Mouse (Mus musculus) common myeloid progenitor, adult 5-6 weeks (primary cell): Measurements from ENCODE around the gene Syt15. TPM values are rescaled to one million over a fixed set of nuclear protein-coding genes. Genes with fewer than 3 reads are reported as not detected.

Source experiments
- ATAC-seq: replicated peaks from 2 replicates; pipeline ENCODE4 v1.8.0; 2016; ENCODE audit warnings: low read depth, mild to moderate bottlenecking, moderate TSS enrichment, inconsistent platforms; ENCODE audit not compliant: poor library complexity, severe bottlenecking
- total RNA-seq: library from RNA; stranded (forward); fragments of 200-1000, 187-1606 nt; gene quantifications from 2 replicates; pipeline ENCODE4 v1.2.3, GENCODE M21; 2017

Gene Syt15
- not detected in 2 replicates for total RNA-seq

DNA sequence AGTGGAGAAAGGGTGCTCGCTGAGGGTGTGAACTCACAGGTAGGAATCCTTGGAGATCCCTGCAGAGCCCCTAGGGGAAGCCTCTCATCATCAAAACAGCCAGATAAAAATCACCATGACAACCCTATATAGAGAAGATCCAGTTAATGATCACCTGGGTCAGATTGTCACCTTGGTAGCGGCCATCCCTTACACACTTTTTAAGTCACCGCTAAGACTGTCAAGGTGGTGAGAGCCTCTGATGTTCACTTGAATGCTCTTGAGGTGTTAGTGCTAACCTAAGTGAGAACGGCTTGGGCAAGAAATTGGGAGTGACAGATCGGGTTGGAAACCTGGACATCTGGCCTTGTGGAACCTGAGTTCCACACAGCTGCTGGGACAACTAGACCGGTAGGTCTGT is at the start of gene Syt15:
Gene Syt15 (plus strand): TSS at position 301 of the 400 bp plus-strand sequence.
- no peak for ATAC-seq

DNA sequence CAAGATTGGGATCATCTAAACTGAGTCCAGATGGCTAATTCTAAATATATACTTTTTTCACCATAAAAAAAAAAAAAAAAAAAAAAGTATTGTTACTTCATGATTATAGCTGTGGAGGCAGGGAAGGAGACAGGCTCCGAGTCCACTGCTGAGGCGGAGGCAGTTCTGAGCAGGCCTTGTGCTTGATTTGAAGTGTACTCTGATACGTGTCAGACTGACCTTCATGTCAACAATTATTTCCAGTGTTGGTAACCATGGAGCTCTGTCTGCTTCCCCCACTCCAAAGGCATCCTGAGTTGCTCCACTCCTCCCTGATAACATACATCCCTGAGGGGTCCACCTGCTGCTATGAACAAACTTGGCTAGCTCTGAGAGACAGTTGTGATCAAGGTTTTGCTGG is 48.3 kb upstream of the Syt15 start:
- ATAC-seq: no peak

DNA sequence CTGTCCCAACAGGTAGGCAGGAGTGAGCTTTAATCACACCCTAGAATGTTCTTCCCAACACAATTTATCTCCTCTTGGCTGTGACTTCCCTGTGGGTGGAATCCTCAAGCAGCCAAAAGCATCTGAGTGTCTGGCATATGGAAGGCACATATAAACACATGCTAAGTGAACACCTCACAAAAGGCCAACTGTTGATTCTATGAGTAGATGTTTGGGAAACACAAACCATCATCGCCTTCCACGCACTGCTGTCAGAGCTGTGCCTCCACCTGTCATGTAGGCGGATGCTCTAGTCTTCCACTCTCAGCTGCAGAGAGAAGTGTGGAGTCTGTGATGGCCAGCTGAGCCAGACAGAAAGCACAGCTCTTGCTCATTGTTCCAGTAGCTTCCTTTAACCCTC is 40.0 kb upstream of the Syt15 start:
- no peak for ATAC-seq

DNA sequence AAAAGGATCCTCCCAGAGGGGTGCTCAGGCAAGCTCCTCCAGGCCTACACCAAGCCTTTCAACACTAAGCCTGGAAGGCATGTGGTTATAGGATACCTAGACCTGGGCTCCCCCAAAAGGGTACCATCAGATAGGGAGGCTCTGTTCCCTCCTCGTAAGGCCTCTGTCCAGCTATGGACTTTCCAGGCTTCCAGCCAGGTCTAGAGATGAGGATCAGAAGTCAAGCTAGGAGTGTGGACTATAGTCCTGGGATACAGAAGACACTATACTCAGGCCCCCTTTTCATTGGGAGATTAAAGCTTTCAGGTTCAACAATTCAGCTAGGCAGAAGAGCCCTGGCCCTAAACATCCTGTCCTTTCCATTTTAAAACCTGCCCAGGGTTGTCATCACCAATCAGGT is 36.3 kb upstream of the Syt15 start:
- ATAC-seq: no peak

DNA sequence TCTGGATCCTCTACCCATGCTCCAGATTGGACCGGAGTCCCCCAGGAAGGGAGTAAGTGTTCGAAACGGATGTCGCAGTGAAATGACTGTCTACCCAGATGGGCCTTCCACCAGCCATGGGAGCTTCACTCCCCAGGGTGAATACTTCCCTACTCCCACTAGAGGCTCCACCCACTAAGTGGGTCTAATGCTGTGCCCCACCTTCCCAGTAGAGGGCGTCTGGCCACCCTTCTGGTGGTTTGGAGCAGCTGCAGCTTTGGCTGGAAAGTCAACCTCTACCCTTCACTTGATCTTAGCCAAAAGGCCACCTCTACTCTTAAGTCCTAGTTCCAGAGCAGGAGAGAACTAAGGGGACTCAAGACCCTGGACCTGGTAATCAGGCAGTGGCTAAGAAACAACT is 30.8 kb upstream of the Syt15 start:
- ATAC-seq: peak; percentile 96

DNA sequence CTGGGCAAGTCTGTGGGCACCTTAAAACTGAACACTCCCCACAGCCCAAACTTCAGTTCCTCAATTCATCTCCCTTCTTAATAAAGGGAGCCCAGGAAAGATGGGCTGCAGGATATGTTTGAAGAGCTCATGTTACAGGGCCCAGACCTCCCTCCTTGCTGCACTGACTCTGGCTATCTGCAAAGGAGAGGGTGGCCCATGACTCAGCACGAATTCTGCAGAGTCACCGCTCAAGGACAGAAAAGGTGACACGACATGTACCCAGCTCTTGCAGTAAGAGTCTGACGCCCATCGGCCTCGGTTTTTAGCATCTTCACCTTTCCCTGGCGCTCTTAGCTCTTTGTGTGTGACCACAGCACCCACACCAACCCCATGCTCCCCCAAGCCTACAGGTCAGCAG is 29.0 kb upstream of the Syt15 start:
- ATAC-seq: 0 out of 2 replicates have a peak, but pooled peaks have one; percentile 26

DNA sequence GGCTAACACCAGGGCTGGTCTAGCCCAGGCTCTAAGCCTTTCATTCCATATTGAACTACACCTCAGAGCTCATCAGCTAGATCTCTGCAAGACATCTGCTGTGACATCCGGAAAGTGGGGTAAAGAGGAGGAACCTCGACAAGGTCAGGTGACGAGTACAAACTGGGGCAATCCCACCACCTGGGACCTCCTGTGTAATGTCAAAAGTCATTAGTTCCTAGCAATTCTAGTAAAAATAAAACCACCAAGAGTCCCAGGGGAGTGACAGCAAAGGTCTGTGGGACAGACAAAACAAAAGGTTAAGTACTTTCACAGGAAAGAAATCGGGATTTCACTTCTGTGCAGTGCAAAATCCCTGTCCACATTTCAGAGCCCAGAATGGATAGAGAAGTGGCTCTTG is 25.5 kb upstream of the Syt15 start:
- ATAC-seq: no peak

DNA sequence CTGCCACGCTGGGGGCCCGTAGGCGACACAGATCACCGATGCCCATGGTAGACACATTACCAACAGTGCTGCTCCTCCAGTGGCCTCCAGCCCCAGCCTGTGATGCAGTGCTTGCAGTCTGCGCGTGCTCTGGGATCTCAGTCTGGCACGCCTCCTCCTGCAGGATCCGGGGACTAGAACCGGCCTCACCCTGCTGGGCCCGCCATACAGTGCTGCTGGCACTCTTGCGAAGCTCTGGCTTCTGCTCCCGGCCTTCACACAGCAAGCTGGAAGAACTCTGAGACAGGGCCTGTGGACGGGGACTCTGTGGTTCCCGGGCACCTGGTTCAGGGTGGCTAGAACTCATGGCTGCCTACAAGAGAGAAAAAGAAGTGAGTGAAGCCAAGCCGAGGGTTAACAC is 23.9 kb upstream of the Syt15 start:
- ATAC-seq: no peak

DNA sequence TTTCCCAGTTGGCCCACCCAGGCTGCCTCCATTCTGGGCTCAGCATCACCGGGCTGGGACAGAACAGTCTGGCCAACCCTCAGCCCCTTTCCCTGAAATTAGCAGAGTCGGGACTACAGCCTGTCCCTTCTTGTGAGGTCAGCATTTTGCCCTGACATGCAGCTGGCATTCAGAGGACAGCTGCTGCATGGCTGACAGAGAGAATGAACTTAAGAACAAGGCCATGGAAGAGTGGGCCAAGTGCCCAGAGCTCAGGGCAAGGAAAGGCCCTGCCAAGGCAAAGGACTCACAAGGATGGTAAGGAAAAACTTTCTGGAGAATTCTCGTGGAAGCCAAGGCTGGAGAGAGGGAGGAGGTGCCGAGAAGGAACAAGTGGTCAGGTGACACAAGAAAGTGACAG is 22.7 kb upstream of the Syt15 start:
- no peak for ATAC-seq

DNA sequence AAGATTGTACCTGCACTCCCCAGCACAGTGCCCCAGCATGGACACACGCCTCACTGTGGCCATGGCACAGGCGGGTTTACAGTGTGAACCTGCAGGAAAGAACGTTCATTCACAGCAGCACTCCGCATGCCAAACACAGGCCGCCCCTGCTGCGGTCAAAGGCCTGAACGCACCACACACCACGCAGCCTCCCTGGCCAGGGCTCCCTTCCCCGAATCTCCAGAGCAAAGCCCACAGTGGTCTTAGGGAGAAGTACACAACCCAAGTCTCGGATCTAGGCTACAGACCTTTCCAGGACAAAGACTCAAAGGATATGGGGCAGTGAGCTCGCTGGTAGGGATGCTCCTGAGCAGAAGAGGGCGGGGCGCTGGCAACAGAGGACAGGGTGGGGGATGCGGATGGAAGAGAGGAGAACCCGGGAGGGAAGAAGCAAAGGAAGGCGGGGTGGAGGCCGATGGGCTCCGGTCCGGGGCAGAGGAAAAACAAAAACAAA is 18.6 kb upstream of the Syt15 start:
- peak; percentile 20 for ATAC-seq

DNA sequence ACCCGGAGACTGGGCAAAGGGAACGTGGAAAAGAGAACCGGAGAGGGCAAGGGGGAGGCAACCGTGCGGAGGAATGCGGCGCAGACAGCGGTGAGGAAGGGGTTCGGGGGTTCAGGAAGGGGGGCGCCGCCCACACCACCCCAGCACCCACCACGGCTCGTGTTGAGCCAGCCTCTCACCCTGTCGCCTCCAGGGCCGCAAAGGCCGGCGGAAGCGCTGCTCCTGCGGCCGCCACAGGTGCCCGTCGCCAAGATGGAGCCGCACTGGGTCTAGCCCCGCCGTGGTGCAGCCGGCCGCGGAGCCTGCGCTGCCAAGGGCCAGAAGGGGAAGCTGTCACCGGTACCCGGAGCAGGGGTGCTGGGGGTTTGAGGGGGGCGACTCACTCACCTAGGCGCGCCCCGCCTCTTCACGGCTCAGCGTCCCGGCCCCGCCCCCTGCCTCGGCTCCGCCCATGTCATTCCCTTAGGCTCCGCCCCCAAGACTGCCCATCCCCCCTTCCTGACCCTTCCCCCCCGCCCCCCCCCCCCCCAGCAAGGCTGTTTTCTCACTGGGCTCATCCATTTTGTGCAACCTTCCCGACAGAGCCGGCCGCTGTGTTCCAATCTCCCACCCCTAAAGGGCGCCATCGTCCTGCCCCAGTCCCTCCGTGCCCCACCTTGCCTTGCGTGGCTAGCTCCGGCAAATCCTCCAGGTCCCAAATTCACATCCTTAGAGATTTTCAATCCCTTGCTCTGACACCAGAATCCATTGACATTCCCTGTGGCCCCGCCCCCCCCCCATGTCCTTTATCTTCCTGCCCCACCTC is 18.0 kb upstream of the Syt15 start, which contains the start of gene Gprin2:
Gene Gprin2 (minus strand): TSS at position 423 of the 805 bp plus-strand sequence.
- ATAC-seq: peak; percentile 76

DNA sequence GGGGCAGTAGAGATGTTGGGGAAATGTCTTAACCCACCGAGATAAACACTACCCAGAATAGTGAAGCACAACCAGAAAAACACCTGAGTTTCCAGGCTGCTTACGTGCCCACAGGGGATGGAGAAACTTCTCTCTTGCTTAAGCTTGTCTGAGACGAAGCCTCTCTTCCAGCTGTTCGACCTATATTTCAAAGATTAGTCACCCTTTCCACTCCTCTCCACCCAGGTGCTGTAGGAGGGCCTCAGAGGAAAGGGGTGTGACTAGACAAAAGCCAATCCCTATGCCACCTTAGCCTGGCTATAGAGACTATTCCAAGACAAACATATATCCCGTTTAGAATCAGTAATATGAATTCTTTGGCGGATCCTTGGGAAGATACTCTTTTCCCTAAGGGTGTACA is 11.4 kb upstream of the Syt15 start:
- ATAC-seq: no peak

DNA sequence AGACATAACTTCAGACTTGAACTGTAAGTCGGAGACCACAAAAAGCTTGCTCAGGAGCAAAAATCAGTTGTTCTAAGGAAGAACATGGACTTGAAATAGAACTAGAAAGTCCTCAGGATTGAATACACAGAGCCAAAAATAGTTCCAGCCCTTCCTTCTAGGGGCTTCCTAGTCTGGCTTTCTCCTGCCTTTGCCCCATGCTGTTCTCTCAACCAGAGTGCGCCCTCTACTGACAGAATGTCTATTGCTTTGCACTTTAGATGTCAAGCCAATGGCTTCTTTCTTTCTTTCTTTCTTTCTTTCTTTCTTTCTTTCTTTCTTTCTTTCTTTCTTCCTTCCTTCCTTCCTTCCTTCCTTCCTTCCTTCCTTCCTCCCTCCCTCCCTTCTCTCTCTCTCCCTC is 10.7 kb upstream of the Syt15 start:
- peak; percentile 54; the same call in 1 of the 2 replicates for ATAC-seq

DNA sequence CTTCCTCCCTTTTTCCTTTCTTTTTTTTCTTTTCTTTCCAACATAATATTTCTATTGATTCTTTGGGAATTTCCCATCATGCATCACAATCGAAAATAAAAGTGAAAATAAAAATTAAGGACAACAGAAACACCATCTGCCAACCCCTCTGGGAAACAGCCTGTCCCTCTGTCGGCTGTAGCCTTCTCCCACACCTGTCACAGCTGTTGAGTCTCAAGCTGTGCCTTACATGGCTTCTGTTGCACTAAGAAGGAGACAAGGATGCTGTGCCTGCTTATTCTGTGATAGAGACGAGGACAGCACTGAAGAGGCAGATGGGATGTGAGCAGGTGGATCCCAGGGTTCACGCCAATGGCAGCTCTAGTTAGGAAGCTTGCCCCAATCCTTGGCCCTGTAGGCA is 10.3 kb upstream of the Syt15 start:
- no peak for ATAC-seq

DNA sequence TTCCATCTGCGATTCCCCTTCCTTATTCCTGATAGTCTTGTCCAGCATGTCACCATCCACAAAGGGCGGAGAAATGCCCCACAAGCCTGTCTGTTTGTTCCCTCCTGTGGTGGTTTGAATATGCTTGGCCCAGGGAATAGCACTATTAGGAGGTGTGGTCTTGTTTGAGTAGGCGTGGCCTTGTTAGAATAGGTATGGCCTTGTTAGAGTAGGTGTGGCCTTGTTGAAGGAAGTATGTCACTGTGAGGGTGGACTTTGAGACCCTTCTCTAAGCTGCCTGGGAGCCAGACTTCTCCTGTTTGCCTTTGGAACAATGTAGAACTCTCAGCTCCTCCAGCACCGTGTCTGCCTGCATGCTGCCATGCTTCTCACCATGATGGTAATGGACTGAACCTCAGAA is 9.5 kb upstream of the Syt15 start:
- no peak for ATAC-seq

DNA sequence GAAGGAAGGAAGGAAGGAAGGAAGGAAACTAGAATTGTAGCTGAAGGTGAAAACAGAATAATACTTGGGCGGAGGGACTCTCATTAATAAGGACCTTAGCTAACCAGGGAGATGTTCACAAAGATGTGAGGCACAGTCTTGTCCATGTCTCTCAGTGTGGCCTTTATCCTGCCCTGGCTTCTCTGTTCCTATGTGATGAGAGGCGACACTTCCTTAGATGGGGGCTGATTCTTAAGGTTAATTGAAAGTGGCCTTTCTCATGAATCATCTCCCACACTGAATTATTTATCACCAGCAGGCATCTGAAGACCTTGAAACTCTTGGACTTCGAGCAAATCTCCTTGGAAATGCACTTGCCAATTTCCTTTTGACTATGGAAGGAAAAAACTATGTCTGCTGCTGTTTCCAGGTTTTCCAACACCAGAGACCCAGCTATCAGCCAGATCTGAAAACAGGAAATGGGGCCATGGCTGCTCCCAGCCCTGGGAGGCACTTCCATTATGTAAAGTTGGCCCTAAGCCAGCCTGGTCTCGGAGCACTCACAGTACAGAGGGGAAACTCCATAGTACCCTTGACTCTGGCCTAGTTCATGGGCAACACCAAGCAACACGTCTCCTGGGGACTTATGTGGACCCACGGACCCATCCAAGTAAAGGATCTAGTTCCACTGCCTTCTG is 3.8 kb upstream of the Syt15 start:
- no peak for ATAC-seq

DNA sequence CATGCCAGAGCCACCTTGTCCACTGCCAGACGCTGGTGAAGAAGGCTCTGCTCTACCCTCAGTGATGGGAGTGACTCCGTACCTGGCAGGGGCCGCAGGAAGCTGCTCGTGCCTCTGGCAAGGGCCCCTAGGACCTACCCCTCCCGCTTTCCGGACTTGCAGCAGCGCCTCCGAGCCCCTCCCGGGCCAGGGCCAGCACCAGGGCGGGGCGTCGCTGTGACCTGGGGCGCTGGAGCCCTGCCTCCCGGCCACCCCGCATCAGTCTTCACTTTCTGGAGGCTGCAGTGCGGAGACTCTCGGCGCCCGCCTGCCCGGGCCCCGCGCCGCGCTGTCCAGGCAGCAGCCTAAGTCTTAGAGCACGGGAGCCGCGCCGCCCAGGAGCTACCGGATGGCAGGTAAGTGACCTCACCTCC is 397 bp downstream of the Syt15 start:
- no peak for ATAC-seq

DNA sequence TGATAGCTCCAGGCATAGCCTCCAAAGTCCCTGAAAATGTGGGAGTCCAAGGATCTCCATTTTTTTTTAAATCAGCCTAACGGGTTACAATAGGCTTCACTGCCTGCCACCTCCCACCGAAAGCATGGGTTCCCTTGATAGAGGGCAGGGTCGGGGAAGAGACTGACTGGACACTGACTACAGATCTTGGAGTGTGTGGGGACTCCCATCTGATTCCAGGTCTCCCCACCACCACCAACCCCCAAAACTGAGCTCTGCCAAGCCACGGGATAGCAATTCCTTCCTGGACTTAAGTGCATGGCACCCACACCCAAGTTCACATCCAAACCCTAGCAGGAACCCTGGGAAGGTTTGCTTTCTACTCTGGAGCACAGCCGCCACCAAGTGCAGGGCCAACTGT is 1.0 kb downstream of the Syt15 start:
- no peak for ATAC-seq

DNA sequence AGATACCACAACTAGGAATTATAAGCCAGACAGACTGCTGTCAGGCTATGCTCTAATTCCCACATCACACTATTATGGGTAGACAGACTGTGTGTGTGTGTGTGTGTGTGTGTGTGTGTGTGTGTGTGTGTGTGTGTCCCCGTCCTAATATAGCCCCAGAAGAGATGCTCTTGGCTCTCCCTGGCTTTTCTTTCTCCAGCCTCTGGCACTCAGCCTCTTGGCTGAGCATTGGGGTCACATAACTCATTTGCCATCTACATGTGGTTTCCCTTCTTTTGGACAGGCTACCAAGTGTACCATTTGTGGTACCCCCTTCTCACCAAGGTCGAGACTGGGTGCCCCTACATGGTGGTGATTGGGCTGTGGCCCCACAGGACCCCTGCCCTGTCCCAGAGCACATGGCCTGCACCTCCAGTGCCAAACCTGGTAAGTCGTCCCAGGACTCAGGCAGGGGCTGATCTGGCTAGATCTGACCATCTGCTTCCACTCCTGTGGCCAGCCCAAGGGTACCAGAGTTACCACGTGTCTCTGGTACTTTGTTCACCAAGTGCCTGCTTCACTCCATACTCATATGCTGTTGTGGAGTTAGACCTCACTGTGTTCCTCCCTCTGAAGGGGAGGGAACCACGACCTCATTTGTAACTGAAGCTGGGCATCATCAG is 2.2 kb downstream of the Syt15 start:
- no peak for ATAC-seq

DNA sequence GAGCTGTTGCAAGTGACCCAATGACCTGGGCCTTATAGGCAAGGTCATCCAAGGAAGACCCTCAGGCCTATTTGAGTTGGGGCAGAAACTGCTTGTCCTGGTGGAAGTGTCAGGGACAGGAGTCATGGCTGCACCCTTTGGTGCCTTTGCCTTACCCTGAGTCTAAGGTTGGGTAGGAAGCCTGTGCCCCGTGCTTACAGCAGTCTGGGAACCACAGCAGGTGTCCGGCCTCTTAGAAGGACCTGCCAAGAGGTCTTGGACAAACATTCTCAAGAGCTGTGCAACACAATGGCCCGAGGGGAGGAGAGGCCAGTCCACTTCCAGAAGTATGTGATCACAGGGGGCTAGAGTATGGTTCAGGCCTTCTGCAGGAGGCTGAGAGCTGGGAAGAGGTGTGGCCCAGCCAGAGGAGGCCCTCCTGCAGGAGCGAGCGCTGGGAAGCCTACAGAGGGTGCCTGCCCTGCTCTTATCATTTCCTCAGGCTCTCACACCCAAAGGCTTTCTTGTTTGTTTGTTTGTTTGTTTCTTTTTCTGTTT is 4.0 kb downstream of the Syt15 start:
- no peak for ATAC-seq

DNA sequence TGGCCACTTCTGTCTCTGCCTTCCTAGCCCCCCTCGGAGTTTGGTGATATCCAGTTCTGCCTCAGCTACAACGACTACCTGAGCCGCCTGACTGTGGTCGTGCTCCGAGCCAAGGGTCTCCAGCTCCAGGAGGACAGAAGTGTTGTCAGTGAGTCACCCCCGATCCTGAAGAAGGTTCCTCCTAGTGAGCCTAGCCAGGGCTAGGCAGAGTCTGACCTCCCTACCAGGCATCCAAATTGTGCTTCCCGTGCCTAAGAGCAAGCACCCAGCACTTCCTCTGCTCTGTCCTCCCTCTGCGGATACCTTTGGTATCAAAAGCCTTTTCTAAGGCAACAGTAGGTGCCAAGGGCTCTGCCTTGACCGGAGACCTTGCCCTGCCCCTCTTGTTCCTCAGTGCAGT is 6.6 kb downstream of the Syt15 start:
- no peak for ATAC-seq
